Mouse (Mus musculus) liver, embryonic 14.5 days (tissue): ENCODE measurements around the gene Nkd2.

Experiments used
- CTCF ChIP-seq: IDR thresholded peaks from 2 replicates; pipeline ENCODE4 v1.5.1; 2016; ENCODE audit warnings: antibody characterized with exemption, low read depth, control low read depth
- EP300 ChIP-seq: IDR thresholded peaks from 2 replicates; pipeline ENCODE4 v1.6.1; 2016; ENCODE audit warnings: antibody characterized with exemption, low read depth

GRCm38 (mm10) chr13:73772655-73773054 lies 74.8 kb downstream of the Nkd2 start:
- TF ChIP-seq EP300: no peak
- no peak for TF ChIP-seq CTCF
